Mouse (Mus musculus): ENCODE measurements at regions not wholly inside any gene's neighbourhood (a gene's known extent, or its start where the extent isn't known, plus 50 kb on each side); places are given as distances from the start of the nearest gene placed in this dataset.
"Not testable (repeated sequence)": the region's sequence is repeated elsewhere in the genome, so short reads cannot be mapped to it uniquely, and the experiment has no call there.

DNA sequence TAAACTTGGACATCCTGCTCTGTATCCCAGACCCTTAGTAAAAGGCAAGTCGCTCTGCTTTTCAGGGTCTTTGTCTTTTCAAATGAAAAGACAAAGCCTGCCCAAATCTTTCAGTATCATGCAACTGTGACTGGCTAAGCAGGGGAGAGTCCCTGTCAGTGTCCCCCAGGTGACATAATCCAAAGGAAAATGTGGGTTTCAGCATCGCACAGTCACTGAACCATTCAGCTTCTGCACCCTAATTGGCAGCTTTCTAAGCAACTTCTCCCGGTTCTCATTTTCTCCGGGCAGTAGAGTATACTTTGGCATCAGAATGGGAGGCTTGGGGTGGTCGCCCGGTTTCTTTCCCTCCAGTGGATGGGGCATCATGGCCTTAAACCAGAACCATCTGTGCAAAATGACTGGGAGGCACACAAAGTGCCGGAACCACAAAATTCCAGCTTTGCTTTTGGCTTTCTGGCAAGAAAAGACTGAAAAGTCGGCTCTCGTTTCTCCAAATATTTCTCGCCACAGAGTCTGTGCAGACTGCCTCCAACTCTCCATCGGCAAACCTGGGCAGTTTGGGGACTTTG lies 228.3 kb downstream of the Lpin1 start:
- ATAC-seq (replicated peaks in 1 of 2; ENCODE audit: insufficient read depth in 1 of 2, low FRiP score in 2 of 2, low TSS enrichment in 1 of 2, low read depth in 1 of 2, poor library complexity in 2 of 2, severe bottlenecking in 2 of 2) = no peak

DNA sequence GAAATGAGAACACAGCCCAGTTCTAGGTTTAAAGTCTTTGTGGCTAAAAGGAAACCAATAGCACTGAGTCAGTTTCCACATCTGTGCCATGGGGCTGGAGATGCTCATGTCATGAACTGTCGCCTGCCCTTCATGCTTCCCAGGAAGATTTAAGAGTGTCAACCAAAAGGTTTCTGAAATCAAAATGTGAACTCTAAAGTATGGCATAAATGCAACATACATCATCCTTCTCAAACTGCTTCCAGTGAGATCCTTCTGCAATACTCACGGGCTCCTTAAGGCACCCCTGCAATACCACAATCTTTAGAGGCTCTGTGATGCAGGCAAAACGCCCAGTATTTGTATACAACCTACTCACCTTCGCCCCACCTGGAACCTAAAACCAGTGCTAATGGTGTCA lies 229.7 kb downstream of the Lpin1 start:
- ATAC-seq (replicated peaks in 1 of 2; ENCODE audit: insufficient read depth in 1 of 2, low FRiP score in 2 of 2, low TSS enrichment in 1 of 2, low read depth in 1 of 2, poor library complexity in 2 of 2, severe bottlenecking in 2 of 2) = no peak

DNA sequence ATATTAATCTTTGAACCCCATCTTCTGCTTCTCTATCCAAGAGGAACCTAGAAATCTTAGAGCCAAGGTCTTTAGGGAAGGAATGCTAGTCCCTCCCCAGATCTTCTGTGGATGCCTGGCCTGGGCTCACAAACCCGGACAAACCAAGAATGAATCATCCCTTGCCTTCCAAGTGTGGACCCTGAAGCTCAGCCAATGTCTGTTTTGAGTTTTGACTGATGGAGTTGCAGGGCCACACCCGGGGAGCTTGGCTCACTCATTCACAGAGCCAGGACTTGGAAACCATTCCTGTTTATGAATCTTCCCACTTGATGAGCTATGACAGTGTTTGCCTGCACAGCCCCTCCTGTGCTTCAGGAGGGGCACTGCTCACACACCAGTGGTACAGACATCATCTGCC lies 230.4 kb downstream of the Lpin1 start:
- no peak for ATAC-seq (replicated peaks in 1 of 2; ENCODE audit: insufficient read depth in 1 of 2, low FRiP score in 2 of 2, low TSS enrichment in 1 of 2, low read depth in 1 of 2, poor library complexity in 2 of 2, severe bottlenecking in 2 of 2)

DNA sequence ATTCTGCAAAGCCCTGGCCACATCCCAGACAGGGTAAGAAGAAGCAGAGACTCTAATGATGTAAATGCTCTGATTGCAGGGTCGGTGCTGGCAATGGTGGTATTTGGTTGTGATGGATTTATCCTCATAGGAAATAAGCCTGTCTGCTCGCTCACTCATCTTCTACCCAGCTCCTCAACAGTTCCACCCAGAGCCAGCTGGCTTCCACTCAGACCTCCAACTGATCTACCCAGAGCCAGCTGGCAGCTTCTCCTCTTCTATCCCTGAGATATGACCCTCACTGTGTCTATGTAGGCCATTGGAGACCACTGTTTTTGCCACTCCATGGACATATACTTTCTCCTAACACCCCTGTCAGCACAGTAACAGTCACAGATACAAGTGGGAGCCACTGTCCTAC lies 231.4 kb downstream of the Lpin1 start:
- ATAC-seq (replicated peaks in 1 of 2; ENCODE audit: insufficient read depth in 1 of 2, low FRiP score in 2 of 2, low TSS enrichment in 1 of 2, low read depth in 1 of 2, poor library complexity in 2 of 2, severe bottlenecking in 2 of 2) = no peak

DNA sequence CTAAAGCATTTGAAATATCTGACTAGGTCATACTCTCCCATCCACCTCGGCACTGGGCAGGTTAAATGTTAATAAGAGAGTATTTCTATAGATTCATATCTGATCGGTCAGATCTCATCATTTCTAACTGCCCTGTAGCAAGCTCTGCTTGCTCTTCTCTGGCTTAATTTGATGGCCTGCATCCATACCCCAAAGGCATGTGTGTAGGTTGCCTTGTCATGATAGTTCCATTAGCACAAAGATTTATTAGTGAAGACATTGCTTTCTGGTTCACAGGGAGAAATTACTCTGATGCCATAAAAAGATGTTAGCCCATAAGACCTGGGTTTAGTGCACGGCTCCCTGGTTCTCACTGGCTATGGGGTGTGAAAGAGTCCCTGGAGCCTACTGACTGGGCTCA lies 232.3 kb downstream of the Lpin1 start:
- no peak for ATAC-seq (replicated peaks in 1 of 2; ENCODE audit: insufficient read depth in 1 of 2, low FRiP score in 2 of 2, low TSS enrichment in 1 of 2, low read depth in 1 of 2, poor library complexity in 2 of 2, severe bottlenecking in 2 of 2)

DNA sequence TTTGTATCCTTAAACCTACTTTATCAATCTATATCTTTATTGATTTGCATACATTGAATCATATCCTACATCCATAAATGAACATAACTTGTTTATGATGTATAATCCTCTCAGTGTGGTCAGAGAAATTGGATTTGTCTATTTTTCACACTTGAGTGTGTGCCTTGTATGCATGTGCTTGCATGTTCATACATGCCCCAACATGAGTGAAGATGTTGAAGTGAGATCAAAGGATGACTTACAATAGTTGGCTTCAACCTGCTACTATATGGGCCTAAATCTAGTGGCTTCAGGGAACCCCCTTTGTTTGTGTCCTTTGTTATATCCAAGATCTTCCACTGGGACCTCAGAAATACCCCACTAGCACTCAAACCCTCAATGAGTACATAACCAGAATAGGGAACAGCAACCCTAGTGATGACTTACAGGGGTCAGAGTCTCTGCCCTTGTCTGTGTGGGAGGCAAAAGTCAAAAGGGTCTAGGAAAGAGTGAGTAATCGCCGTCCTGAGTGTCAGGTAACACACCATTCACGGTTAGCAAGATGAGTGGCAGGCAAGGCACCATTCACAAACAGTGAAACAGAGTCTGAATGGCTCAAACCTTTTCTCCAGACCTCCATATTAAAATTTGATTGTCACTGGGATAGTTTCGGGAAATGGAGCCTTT lies 236.3 kb downstream of the Lpin1 start:
- ATAC-seq (replicated peaks in 1 of 2; ENCODE audit: insufficient read depth in 1 of 2, low FRiP score in 2 of 2, low TSS enrichment in 1 of 2, low read depth in 1 of 2, poor library complexity in 2 of 2, severe bottlenecking in 2 of 2) = no peak

DNA sequence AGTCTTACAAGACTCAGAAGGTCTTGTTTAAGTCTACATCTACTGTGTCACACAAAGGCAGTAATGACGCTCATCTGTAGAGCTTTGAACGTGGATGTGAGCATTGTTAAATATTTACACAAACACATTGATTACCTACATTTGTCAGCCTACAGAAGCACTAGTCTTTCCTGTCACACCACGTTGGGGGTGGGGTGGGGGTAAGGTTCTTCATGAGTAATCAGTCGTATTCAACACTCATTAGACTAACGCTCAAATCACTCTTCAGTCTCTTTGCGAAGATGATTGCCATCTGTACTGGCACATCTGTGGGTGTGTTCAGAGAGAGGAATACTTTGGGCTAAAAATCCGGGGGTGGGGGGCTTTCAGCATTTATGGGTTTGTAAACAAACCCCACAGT lies 240.7 kb downstream of the Lpin1 start:
- ATAC-seq (replicated peaks in 1 of 2; ENCODE audit: insufficient read depth in 1 of 2, low FRiP score in 2 of 2, low TSS enrichment in 1 of 2, low read depth in 1 of 2, poor library complexity in 2 of 2, severe bottlenecking in 2 of 2) = no peak

DNA sequence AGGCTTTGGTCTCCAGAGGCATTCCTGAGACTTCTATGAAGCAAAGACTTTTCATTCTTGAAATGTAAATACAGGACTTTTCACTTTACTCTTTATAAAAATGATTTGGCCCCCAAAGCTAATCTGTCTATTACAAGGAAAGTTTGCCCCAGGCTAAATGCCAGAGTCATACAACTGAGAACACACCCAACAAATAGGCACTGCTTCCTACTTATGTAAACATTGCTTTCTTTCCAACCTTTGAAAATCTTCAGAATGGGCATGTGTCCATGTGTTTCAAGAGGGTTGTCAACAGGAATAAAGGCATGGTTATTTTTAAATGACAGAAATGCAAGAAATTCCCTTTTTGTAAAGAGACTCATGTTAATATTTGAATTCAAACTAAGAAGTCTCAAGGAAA lies 248.4 kb downstream of the Lpin1 start:
- ATAC-seq (replicated peaks in 1 of 2; ENCODE audit: insufficient read depth in 1 of 2, low FRiP score in 2 of 2, low TSS enrichment in 1 of 2, low read depth in 1 of 2, poor library complexity in 2 of 2, severe bottlenecking in 2 of 2) = no peak

DNA sequence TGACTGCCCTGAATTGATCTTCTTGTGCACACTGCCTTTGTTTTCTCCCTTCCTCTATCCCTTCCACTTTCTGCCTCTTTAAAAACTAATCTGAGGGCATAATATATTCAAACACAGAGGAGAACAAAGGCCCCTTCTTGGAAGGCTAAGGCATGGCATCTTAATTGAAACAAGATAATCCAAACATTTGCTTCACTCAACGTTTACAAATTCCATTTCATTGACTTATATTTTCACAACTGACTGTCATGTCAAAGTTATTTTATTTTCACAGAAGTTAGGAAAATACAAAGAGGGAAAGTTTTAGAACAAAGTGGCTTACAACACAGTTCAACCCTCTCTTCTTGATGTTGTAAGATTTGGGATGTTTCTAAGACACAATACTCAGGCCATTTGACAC lies 251.9 kb downstream of the Lpin1 start:
- ATAC-seq (replicated peaks in 1 of 2; ENCODE audit: insufficient read depth in 1 of 2, low FRiP score in 2 of 2, low TSS enrichment in 1 of 2, low read depth in 1 of 2, poor library complexity in 2 of 2, severe bottlenecking in 2 of 2) = no peak

DNA sequence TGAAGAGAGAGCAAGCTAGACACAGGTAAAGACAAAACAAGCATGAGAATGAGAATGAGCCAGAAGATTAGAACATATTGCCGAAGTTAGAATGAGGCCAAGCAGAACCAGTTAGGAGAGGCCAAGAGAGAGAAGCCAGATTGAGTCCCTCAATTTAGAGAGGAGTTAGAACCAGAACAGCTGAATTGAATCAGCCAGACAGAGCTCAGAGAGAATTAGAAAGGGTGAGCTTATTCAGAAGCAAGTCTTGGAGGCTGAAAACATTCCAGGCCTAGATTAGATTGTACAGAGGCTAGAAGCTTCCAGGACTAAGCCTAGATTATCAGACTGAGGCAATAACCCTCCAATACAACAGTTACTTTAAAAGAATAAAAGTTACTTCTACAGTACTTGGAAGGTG lies 256.1 kb downstream of the Lpin1 start:
- ATAC-seq (replicated peaks in 1 of 2; ENCODE audit: insufficient read depth in 1 of 2, low FRiP score in 2 of 2, low TSS enrichment in 1 of 2, low read depth in 1 of 2, poor library complexity in 2 of 2, severe bottlenecking in 2 of 2) = no peak

DNA sequence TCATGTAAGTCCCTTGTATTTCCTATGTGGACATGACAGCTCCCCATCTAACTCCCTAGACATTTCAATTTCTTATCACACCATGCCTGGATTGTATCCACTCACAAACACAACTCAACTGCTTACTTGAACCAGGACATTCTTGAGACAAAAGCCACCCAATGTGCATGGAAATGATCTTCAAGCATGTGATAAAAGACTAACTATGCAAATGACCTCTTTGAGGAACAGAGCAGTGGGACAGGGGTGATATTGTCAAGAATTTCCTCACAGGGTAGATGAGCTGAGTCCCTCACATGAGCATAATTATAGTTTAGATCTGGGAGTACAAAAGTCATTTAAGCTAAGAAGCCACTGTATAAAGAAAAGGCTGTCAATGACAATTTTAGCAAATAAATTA lies 259.0 kb downstream of the Lpin1 start:
- no peak for ATAC-seq (replicated peaks in 1 of 2; ENCODE audit: insufficient read depth in 1 of 2, low FRiP score in 2 of 2, low TSS enrichment in 1 of 2, low read depth in 1 of 2, poor library complexity in 2 of 2, severe bottlenecking in 2 of 2)

DNA sequence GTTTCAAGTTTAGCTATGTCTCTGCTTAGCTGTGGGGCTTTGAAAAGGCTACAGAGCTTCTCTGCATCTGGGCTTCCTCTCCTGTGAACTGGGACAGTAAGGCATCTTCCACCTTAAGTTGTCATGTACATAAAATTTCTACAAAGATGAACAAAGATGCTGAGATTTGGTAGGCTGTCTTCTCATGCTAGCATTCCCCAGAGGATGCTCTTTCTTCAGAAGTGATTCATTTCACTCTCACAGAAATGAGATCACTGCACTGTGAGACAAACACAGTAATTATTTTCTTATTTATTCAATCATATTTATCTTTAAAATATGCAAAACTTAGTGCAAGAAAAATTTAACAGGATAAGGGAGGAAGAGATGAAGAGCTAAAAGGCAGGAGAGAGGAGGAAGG lies 261.5 kb downstream of the Lpin1 start:
- ATAC-seq (replicated peaks in 1 of 2; ENCODE audit: insufficient read depth in 1 of 2, low FRiP score in 2 of 2, low TSS enrichment in 1 of 2, low read depth in 1 of 2, poor library complexity in 2 of 2, severe bottlenecking in 2 of 2) = no peak

DNA sequence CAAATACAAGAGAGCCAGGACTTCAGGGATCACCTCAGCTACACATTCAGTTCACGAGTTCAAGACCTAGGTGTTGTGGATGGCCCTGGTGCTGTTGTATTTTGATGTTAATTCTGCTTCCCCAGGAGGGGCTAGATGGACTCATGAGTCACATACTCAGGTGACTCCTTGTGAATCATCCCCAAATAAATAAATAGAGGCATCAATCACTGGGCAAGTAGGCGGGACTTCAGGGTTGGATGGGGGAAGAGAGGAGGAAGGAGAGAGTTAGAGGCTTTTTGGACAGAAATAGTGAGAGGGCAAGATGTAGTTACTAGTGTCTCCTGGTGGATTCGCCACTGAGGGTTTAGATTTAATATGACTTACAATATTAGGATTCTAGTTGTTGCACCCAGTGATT lies 266.7 kb downstream of the Lpin1 start:
- no peak for ATAC-seq (replicated peaks in 1 of 2; ENCODE audit: insufficient read depth in 1 of 2, low FRiP score in 2 of 2, low TSS enrichment in 1 of 2, low read depth in 1 of 2, poor library complexity in 2 of 2, severe bottlenecking in 2 of 2)

DNA sequence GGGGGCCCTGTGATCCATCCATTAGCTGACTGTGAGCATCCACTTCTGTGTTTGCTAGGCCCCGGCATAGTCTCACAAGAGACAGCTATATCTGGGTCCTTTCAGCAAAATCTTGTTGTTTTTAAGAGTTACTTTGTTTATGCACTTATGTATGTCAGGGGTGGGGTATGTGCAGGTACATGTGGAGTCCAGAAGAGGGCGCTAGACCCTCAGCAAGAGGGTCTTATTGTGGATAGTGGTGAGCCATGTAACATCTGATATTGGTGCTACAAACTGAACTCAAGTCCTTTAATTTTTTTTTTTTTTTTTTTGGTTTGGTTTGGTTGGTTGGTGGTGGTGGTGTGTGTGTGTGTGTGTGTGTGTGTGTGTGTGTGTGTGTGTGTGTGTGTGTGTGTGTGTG lies 268.7 kb downstream of the Lpin1 start:
- ATAC-seq (replicated peaks in 1 of 2; ENCODE audit: insufficient read depth in 1 of 2, low FRiP score in 2 of 2, low TSS enrichment in 1 of 2, low read depth in 1 of 2, poor library complexity in 2 of 2, severe bottlenecking in 2 of 2) = not testable (repeated sequence)

DNA sequence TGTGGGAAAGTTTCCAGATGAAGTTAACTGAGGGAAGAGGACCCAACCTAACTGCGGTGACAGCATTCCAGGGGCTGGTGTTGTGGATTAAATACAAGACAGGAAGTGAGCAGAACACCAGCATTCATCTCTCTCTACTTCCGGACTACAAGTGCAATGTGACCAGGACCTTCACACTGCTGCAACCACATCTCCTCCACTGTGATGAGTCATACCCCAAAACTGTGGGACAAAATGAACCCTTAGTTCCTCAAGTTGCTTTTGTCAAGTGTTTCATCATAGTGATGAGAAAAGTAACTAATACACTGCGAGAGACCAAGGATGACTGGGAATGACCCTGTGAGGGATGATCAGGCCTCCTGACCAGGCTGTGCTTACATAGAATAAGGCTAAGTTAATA lies 279.3 kb downstream of the Lpin1 start:
- ATAC-seq (replicated peaks in 1 of 2; ENCODE audit: insufficient read depth in 1 of 2, low FRiP score in 2 of 2, low TSS enrichment in 1 of 2, low read depth in 1 of 2, poor library complexity in 2 of 2, severe bottlenecking in 2 of 2) = no peak

DNA sequence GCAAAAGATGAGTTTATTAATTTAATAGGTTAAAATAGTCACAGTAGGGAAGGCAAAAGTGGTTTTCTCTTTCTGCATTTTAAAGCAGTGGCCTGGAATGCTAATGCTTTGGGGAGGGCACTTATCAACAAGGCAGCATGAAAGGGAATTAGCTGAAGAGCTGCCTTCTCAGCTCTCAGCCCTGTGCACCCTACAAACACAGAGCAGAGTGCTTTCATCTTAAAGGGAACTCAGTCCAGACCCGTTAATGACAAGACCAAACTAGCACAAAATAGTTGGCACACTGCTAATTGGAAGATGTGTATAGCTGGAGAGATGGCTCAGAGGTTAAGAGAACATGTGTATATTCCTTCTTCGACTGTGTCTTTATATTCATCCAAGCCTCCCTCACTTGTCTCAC lies 281.6 kb downstream of the Lpin1 start:
- no peak for ATAC-seq (replicated peaks in 1 of 2; ENCODE audit: insufficient read depth in 1 of 2, low FRiP score in 2 of 2, low TSS enrichment in 1 of 2, low read depth in 1 of 2, poor library complexity in 2 of 2, severe bottlenecking in 2 of 2)

DNA sequence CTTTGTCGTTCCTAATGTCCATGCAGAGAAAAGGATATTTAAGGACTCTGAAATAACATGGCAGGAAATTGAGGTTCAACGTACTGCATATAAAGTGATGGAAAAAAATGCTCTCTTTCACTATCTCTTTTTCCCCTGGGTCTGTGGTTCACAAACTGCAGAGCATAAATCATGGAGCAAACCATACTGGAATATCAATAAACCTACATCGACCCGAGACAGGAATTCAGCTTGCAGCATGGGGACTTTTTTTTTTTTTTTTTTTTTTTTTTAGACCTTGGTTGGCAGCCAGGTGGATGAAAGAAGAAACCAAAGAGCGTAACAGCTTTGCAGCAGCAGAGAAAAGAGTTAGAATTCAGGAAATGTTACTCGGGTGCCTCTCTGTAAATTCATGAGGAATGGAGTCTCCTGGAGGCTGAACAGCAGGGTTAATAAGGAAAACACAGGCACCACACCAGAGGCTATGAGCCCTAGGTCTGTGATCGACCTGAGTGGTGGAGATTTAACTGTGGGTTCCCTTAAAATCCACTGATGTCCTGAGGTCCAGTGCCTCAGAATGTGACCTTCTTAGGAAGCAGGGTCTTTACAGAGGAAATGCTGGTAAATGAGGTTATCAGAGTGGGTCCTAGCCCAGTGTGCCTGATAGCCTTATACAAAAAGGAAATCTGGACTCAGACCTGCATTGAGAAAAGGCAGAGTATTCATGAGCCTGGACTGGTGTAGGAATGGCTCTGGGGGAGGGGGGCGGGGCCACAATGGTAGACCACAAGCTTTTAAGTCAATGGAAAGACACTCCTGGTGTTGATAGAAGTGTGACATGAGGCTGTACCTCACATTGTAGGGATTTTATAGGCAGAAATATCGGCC lies 290.0 kb downstream of the Lpin1 start:
- no peak for ATAC-seq (replicated peaks in 1 of 2; ENCODE audit: insufficient read depth in 1 of 2, low FRiP score in 2 of 2, low TSS enrichment in 1 of 2, low read depth in 1 of 2, poor library complexity in 2 of 2, severe bottlenecking in 2 of 2)

DNA sequence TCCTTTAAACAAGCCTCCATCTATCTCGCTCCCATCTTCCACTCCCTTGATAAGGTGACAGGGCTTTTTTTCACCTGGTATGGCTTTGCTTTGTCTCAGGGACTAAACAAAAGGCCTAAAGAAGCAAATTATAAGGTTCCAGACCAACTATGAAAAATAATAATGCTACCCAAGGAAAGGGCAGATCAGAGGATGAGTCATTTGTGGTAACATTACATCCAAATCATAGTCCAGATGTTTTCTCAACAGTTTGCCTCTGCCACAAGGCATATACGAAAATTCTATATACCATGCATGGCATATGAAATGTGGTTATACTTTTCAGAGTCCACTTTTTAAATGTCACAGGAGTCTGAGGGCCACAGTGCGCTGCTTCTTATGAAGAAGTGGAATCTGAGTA lies 302.7 kb downstream of the Lpin1 start:
- ATAC-seq (replicated peaks in 1 of 2; ENCODE audit: insufficient read depth in 1 of 2, low FRiP score in 2 of 2, low TSS enrichment in 1 of 2, low read depth in 1 of 2, poor library complexity in 2 of 2, severe bottlenecking in 2 of 2) = no peak
